Mouse (Mus musculus) right cerebral cortex, postnatal 14 days (tissue): ENCODE measurements at regions not wholly inside any gene's neighbourhood (a gene's known extent, or its start where the extent isn't known, plus 50 kb on each side); places are given as distances from the start of the nearest gene placed in this dataset.

Experiments
- DNase-seq: peaks from one replicate; pipeline ENCODE4 v3.0.0; 2022

- DNase-seq = peak; percentile 10
These were observed 815.3 kb upstream of the Ghitm start for GRCm38 (mm10) chr14:37950212-37950876.
